Mouse (Mus musculus): ENCODE results near the gene Pigk.

- TF ChIP-seq CTCF (IDR thresholded peaks at IDR 0.05) (peak; percentile 47), EP300 (IDR thresholded peaks at IDR 0.05) (no peak)
Observed at GRCm38 (mm10) chr3:152722836-152723235, 8.9 kb downstream of the Pigk start.
